Mouse (Mus musculus): ENCODE measurements around the gene Tnip1.

DNA sequence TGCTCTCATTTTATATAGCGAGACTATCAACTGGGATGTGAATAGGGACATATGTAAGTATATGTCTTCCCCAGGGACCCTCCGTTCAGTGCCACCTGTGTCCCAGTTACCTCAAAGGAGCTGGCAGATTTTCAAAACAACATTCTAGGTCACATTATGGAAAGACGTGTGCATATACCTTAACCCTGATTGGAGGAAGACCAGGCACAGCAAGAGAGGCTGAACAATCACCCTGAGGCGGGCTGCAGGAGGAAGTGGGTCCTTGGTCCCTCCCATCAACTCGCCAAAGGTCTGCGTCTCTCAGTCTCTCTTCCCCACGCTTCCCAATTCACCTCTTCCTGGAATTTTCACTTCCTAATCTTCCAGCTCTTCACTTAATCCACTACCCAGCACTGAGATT is 5.8 kb downstream of the Tnip1 start:
- no peak for TF ChIP-seq GATA1 (IDR thresholded peaks at IDR 0.05; ENCODE audit: low read length)
- no peak for TF ChIP-seq TAL1 (IDR thresholded peaks at IDR 0.05; ENCODE audit: low read length)
